Mouse (Mus musculus) heart, adult 11 months (tissue): ENCODE measurements around the gene Zfp688.
A peak's percentile ranks its signal among the peaks of the same experiment; 100 is the strongest.
"Not testable (repeated sequence)": the region's sequence is repeated elsewhere in the genome, so short reads cannot be mapped to it uniquely, and the experiment has no call there.

ENCODE experiments used
- DNase-seq: peaks from one replicate; pipeline ENCODE4 v3.0.0; 2022

Gene Zfp688

GRCm38 (mm10) chr7:127421388-127422191 is at the start of gene Zfp688:
Zfp688 (minus strand) TSS chr7:127422068.
- DNase-seq, result peak; percentile 99

GRCm38 (mm10) chr7:127471646-127472010 is 49.8 kb upstream of the Zfp688 start:
- DNase-seq, result no peak

- DNase-seq, result peak; percentile 100
These were observed 49.1 kb upstream of the Zfp688 start for GRCm38 (mm10) chr7:127470743-127471645.

- DNase-seq, result peak; percentile 94
These were observed 48.3 kb upstream of the Zfp688 start for GRCm38 (mm10) chr7:127470011-127470715.

GRCm38 (mm10) chr7:127466606-127467005 is 44.7 kb upstream of the Zfp688 start:
- no peak for DNase-seq

GRCm38 (mm10) chr7:127465670-127466069 is 43.8 kb upstream of the Zfp688 start:
- DNase-seq, result not testable (repeated sequence)

GRCm38 (mm10) chr7:127465191-127465590 is 43.3 kb upstream of the Zfp688 start:
- DNase-seq, result no peak

- DNase-seq, result not testable (repeated sequence)
These were observed 37.4 kb upstream of the Zfp688 start, which contains the start of gene Prr14 for GRCm38 (mm10) chr7:127459311-127459710. Prr14 (plus strand) TSS chr7:127459611.

GRCm38 (mm10) chr7:127458371-127459122 is 36.7 kb upstream of the Zfp688 start:
- DNase-seq, result not testable (repeated sequence)

- DNase-seq, result peak; percentile 70
These were observed 33.0 kb upstream of the Zfp688 start for GRCm38 (mm10) chr7:127454905-127455304.

GRCm38 (mm10) chr7:127453056-127453455 is 31.2 kb upstream of the Zfp688 start:
- peak; percentile 70 for DNase-seq

GRCm38 (mm10) chr7:127449966-127450365 is 28.1 kb upstream of the Zfp688 start:
- peak; percentile 82 for DNase-seq

GRCm38 (mm10) chr7:127448521-127449300 is 26.8 kb upstream of the Zfp688 start, which contains the start of gene Zfp689:
Zfp689 (minus strand) TSS chr7:127449158.
- peak; percentile 100 for DNase-seq

GRCm38 (mm10) chr7:127443976-127444375 is 22.1 kb upstream of the Zfp688 start:
- no peak for DNase-seq

GRCm38 (mm10) chr7:127437724-127438123 is 15.9 kb upstream of the Zfp688 start:
- DNase-seq, result peak; percentile 85

- DNase-seq, result no peak
These were observed 13.3 kb upstream of the Zfp688 start for GRCm38 (mm10) chr7:127435206-127435605.

- peak; percentile 97 for DNase-seq
These were observed 4.5 kb upstream of the Zfp688 start for GRCm38 (mm10) chr7:127426354-127426753.

- DNase-seq, result no peak
These were observed 4.0 kb upstream of the Zfp688 start for GRCm38 (mm10) chr7:127425911-127426310.

- no peak for DNase-seq
These were observed 3.4 kb upstream of the Zfp688 start for GRCm38 (mm10) chr7:127425291-127425690.

- DNase-seq, result peak; percentile 96
These were observed 379 bp upstream of the Zfp688 start for GRCm38 (mm10) chr7:127422247-127422646.

- DNase-seq, result no peak
These were observed 10.4 kb downstream of the Zfp688 start for GRCm38 (mm10) chr7:127411418-127411817.
